Mouse (Mus musculus) lung, postnatal 0 days (tissue): ENCODE measurements around the gene Ppp6r3.

ENCODE experiments used
- CTCF ChIP-seq: IDR thresholded peaks from 2 replicates; pipeline ENCODE4 v1.5.1; 2016; ENCODE audit warnings: antibody characterized with exemption, mild to moderate bottlenecking
- EP300 ChIP-seq: IDR thresholded peaks from 2 replicates; pipeline ENCODE4 v1.6.1; 2016; ENCODE audit warnings: antibody characterized with exemption, mild to moderate bottlenecking, control low read depth

GRCm38 (mm10) chr19:3586540-3586939 lies 11.0 kb upstream of the Ppp6r3 start:
- peak; percentile 84 for TF ChIP-seq CTCF
- no peak for TF ChIP-seq EP300
